Mouse (Mus musculus): ENCODE measurements around the gene Hoxa1. TPM values are rescaled to one million over a fixed set of nuclear protein-coding genes. Genes with fewer than 3 reads are reported as not detected.

Gene Hoxa1
- total RNA-seq, 4 experiments from 2014 or later = not detected

DNA sequence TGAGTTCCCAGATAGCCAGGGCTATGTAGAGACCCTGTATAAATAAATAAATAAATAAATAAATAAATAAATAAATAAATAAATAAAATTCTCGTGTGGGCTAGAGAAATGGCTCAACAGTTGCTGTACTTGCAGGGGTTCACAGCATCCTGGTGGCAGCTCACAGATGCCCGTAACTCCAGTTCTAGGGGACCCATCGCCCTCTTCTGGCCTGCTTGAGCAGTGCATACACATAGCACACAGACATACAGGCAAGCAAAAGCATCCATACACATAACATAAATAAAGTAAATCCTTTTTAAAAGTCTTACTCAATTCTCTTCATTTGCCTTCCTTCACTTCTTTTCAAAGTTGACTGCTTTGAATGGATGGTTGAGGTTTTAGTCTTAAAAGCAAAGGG, 50.7 kb downstream of the Hoxa1 start:
- DNase-seq (ENCODE audit: low spot score in 2 of 2) = no peak

DNA sequence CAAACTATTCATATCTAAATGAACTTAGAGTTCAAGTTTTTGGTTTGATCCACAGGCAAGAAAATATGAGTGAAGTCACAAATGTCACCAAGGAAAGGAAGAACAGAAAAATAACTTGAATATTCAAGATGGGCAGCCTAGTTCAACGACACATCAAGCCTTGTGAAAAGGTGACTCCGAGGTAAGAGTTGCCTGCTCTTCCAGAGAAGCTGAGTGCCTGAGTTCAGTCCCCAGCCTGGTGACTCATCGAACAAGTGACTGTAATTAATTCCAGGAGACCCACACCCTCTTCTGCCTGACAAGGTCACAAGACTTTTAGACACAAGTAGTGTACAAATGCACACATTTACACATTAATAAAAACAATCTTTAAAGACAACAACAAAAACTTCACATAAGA, 51.4 kb downstream of the Hoxa1 start:
- no peak for DNase-seq (ENCODE audit: low spot score in 2 of 2)

DNA sequence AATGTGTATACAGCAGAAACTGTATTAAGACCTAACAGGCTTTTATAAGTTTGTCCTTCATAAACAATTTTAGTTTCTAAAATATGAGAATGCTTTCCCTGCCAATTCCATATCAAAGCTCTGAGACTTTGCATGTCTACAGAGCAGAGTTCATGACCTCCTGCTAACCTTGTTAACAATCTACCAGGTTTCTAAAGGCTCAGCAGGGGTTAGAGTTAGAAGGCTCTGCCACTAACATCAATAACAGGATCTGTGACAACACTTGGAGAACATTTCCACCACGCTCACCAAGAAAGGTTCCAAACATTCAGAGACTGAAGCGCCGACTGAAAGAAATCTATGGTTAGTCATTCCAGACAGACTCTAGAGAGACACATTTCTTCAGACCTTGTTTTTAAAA, 51.9 kb downstream of the Hoxa1 start:
- DNase-seq (ENCODE audit: low spot score in 2 of 2) = no peak

Other genes starting within 250 kb of the Hoxa1 start
- 10 to 100 TPM; 14.0 to 20.9 (median 18.5) TPM for gene Skap2, start 145.8 kb downstream of the Hoxa1 start, total RNA-seq (2022)
- gene Hoxa2, start 6.5 kb upstream of the Hoxa1 start, total RNA-seq (2022) = not detected
- not detected for gene 5730596B20Rik, start 19.2 kb upstream of the Hoxa1 start, total RNA-seq (2022)
- gene Hoxa4, start 33.4 kb upstream of the Hoxa1 start, total RNA-seq (2022) = not detected
- gene Hoxa5, start 46.3 kb upstream of the Hoxa1 start, total RNA-seq (2022) = not detected
- not detected for gene Hoxa6, start 50.4 kb upstream of the Hoxa1 start, total RNA-seq (2022)
- not detected for gene Hoxa3, start 55.0 kb upstream of the Hoxa1 start, total RNA-seq (2022)
- gene Gm28308, start 55.0 kb upstream of the Hoxa1 start, total RNA-seq (2022) = not detected
- not detected for gene Hoxa7, start 63.5 kb upstream of the Hoxa1 start, total RNA-seq (2022)
- gene Hoxa9, start 72.8 kb upstream of the Hoxa1 start, total RNA-seq (2022) = not detected
- gene Hoxa10, start 82.5 kb upstream of the Hoxa1 start, total RNA-seq (2022) = not detected
- gene Hoxa11, start 87.5 kb upstream of the Hoxa1 start, total RNA-seq (2022) = not detected
- not detected for gene Hoxa13, start 102.6 kb upstream of the Hoxa1 start, total RNA-seq (2022)
- not detected for gene Evx1, start 155.2 kb upstream of the Hoxa1 start, total RNA-seq (2022)